Mouse (Mus musculus): ENCODE results near the gene Tuba8. TPM values are rescaled to one million over a fixed set of nuclear protein-coding genes. Genes with fewer than 3 reads are reported as not detected.

Gene Tuba8
- 1.5 and 2.5 TPM in 2 replicates for polyA plus RNA-seq (2015; fragmentation: Nextera tagmentation; extraction: Ambion mirVana)

GRCm38 (mm10) chr6:121210149-121210925 lies at the start of gene Tuba8:
Gene Tuba8, plus strand, starts transcription at chr6:121210696.
- peak; percentile 84 for ATAC-seq (ENCODE audit: low FRiP score)
- WGBS = 5% methylated on average over 27 of the region's 30 CpGs
- no peaks in the 10 kb centered on the region for H3K9me3 ChIP-seq (replicated peaks)

GRCm38 (mm10) chr6:121162616-121163015 lies 47.9 kb upstream of the Tuba8 start:
- Histone ChIP-seq H3K27me3 (replicated peaks) (no peaks in the 10 kb centered on the region), H3K9me3 (replicated peaks) (no peaks in the 10 kb centered on the region), H3K4me3 (replicated peaks) (no peak overlapping the region), H3K4me2 (no peak overlapping the region), H3K36me3 (no peaks in the 10 kb centered on the region), H3K4me1 (peaks cover 6% of the 10 kb centered on the region), H3K27ac (replicated peaks) (no peak overlapping the region), H3K9ac (replicated peaks) (no peak overlapping the region)
- WGBS = 85% methylated on average over 12 of the region's 12 CpGs
- ATAC-seq (ENCODE audit: low FRiP score) = no peak

More at GRCm38 (mm10) chr6:121210149-121210925, at the start of gene Tuba8:
- Histone ChIP-seq H3K27ac (replicated peaks) (no peak within 1 kb of the TSS), H3K9ac (replicated peaks) (peak within 1 kb of the TSS; percentile 52), H3K4me2 (peak within 1 kb of the TSS; percentile 93), H3K27me3 (replicated peaks) (peaks cover 16% of the 10 kb centered on the region), H3K4me3 (replicated peaks) (peak within 1 kb of the TSS; percentile 47), H3K36me3 (no peaks in the 10 kb centered on the region), H3K4me1 (peaks cover 19% of the 10 kb centered on the region)

GRCm38 (mm10) chr6:121166098-121166552 lies 44.4 kb upstream of the Tuba8 start:
- Histone ChIP-seq H3K27ac (replicated peaks) (no peak overlapping the region), H3K9me3 (replicated peaks) (no peaks in the 10 kb centered on the region), H3K4me2 (no peak overlapping the region), H3K4me3 (replicated peaks) (no peak overlapping the region), H3K9ac (replicated peaks) (no peak overlapping the region), H3K27me3 (replicated peaks) (no peaks in the 10 kb centered on the region), H3K4me1 (peaks cover 6% of the 10 kb centered on the region), H3K36me3 (no peaks in the 10 kb centered on the region)
- peak; percentile 41; the same call in 1 of the 2 replicates for ATAC-seq (ENCODE audit: low FRiP score)
- WGBS = 12% methylated on average over 10 of the region's 10 CpGs

- Histone ChIP-seq H3K4me2 (no peak overlapping the region), H3K27ac (replicated peaks) (no peak overlapping the region), H3K9ac (replicated peaks) (no peak overlapping the region), H3K4me1 (peaks cover 6% of the 10 kb centered on the region), H3K9me3 (replicated peaks) (no peaks in the 10 kb centered on the region), H3K4me3 (replicated peaks) (no peak overlapping the region), H3K36me3 (no peaks in the 10 kb centered on the region), H3K27me3 (replicated peaks) (no peaks in the 10 kb centered on the region)
- 72% methylated on average over 7 of the region's 7 CpGs for WGBS
- no peak for ATAC-seq (ENCODE audit: low FRiP score)
Observed at GRCm38 (mm10) chr6:121167381-121167975, 43.0 kb upstream of the Tuba8 start.

- Histone ChIP-seq H3K4me3 (replicated peaks) (no peak overlapping the region), H3K4me2 (no peak overlapping the region), H3K27me3 (replicated peaks) (no peaks in the 10 kb centered on the region), H3K4me1 (peaks cover 8% of the 10 kb centered on the region), H3K36me3 (no peaks in the 10 kb centered on the region), H3K9me3 (replicated peaks) (no peaks in the 10 kb centered on the region), H3K27ac (replicated peaks) (no peak overlapping the region), H3K9ac (replicated peaks) (no peak overlapping the region)
- WGBS = 87% methylated on average over 6 of the region's 6 CpGs
- no peak for ATAC-seq (ENCODE audit: low FRiP score)
Observed at GRCm38 (mm10) chr6:121171102-121171501, 39.4 kb upstream of the Tuba8 start.

- Histone ChIP-seq H3K27ac (replicated peaks) (no peak overlapping the region), H3K36me3 (no peaks in the 10 kb centered on the region), H3K4me1 (peaks cover 10% of the 10 kb centered on the region), H3K9me3 (replicated peaks) (no peaks in the 10 kb centered on the region), H3K27me3 (replicated peaks) (no peaks in the 10 kb centered on the region), H3K9ac (replicated peaks) (no peak overlapping the region), H3K4me2 (no peak overlapping the region), H3K4me3 (replicated peaks) (no peak overlapping the region)
- 80% methylated on average over 5 of the region's 5 CpGs for WGBS
- no peak for ATAC-seq (ENCODE audit: low FRiP score)
Observed at GRCm38 (mm10) chr6:121173471-121173870, 37.0 kb upstream of the Tuba8 start.

- no peak overlapping the region for H3K4me2 ChIP-seq
- H3K27me3 ChIP-seq (replicated peaks) = no peaks in the 10 kb centered on the region
- H3K27ac ChIP-seq (replicated peaks) = no peak overlapping the region
- WGBS = 94% methylated on average over 6 of the region's 6 CpGs
- no peak overlapping the region for H3K9ac ChIP-seq (replicated peaks)
- no peaks in the 10 kb centered on the region for H3K36me3 ChIP-seq
- peaks cover 10% of the 10 kb centered on the region for H3K4me1 ChIP-seq
- H3K4me3 ChIP-seq (replicated peaks) = no peak overlapping the region
- H3K9me3 ChIP-seq (replicated peaks) = no peaks in the 10 kb centered on the region
- no peak for ATAC-seq (ENCODE audit: low FRiP score)
Observed at GRCm38 (mm10) chr6:121174761-121175160, 35.7 kb upstream of the Tuba8 start.

- ATAC-seq (ENCODE audit: low FRiP score) = peak; percentile 43; the same call in 1 of the 2 replicates
- Histone ChIP-seq H3K36me3 (no peaks in the 10 kb centered on the region), H3K4me3 (replicated peaks) (no peak overlapping the region), H3K4me2 (peak overlapping the region; percentile 6; the same call in 1 of the 2 replicates), H3K9me3 (replicated peaks) (no peaks in the 10 kb centered on the region), H3K9ac (replicated peaks) (no peak overlapping the region), H3K4me1 (peaks cover 10% of the 10 kb centered on the region), H3K27ac (replicated peaks) (0 out of 2 replicates have a peak overlapping the region, but pooled peaks have one; percentile 33), H3K27me3 (replicated peaks) (no peaks in the 10 kb centered on the region)
- 44% methylated on average over 14 of the region's 14 CpGs for WGBS
Observed at GRCm38 (mm10) chr6:121176011-121176730, 34.3 kb upstream of the Tuba8 start.

- no peaks in the 10 kb centered on the region for H3K27me3 ChIP-seq (replicated peaks)
- peaks cover 10% of the 10 kb centered on the region for H3K4me1 ChIP-seq
- H3K4me2 ChIP-seq = no peak overlapping the region
- no peak for ATAC-seq (ENCODE audit: low FRiP score)
- no peaks in the 10 kb centered on the region for H3K9me3 ChIP-seq (replicated peaks)
- H3K36me3 ChIP-seq = no peaks in the 10 kb centered on the region
- 62% methylated on average over 4 of the region's 4 CpGs for WGBS
- H3K9ac ChIP-seq (replicated peaks) = no peak overlapping the region
- no peak overlapping the region for H3K4me3 ChIP-seq (replicated peaks)
- no peak overlapping the region for H3K27ac ChIP-seq (replicated peaks)
Observed at GRCm38 (mm10) chr6:121176731-121177098, 33.8 kb upstream of the Tuba8 start.

GRCm38 (mm10) chr6:121177118-121177708 lies 33.3 kb upstream of the Tuba8 start:
- WGBS = 84% methylated on average over 7 of the region's 7 CpGs
- no peak overlapping the region for H3K4me2 ChIP-seq
- peaks cover 10% of the 10 kb centered on the region for H3K4me1 ChIP-seq
- H3K9me3 ChIP-seq (replicated peaks) = no peaks in the 10 kb centered on the region
- no peaks in the 10 kb centered on the region for H3K36me3 ChIP-seq
- no peaks in the 10 kb centered on the region for H3K27me3 ChIP-seq (replicated peaks)
- H3K27ac ChIP-seq (replicated peaks) = no peak overlapping the region
- no peak for ATAC-seq (ENCODE audit: low FRiP score)
- H3K4me3 ChIP-seq (replicated peaks) = no peak overlapping the region
- no peak overlapping the region for H3K9ac ChIP-seq (replicated peaks)

GRCm38 (mm10) chr6:121178700-121179358 lies 31.7 kb upstream of the Tuba8 start:
- peaks cover 15% of the 10 kb centered on the region for H3K4me1 ChIP-seq
- ATAC-seq (ENCODE audit: low FRiP score) = no peak
- H3K36me3 ChIP-seq = no peaks in the 10 kb centered on the region
- no peaks in the 10 kb centered on the region for H3K9me3 ChIP-seq (replicated peaks)
- H3K4me2 ChIP-seq = no peak overlapping the region
- no peak overlapping the region for H3K9ac ChIP-seq (replicated peaks)
- H3K27me3 ChIP-seq (replicated peaks) = no peaks in the 10 kb centered on the region
- no peak overlapping the region for H3K27ac ChIP-seq (replicated peaks)
- WGBS = 57% methylated on average over 7 of the region's 7 CpGs
- H3K4me3 ChIP-seq (replicated peaks) = no peak overlapping the region

All from neural tube, embryonic 15.5 days (tissue).